Mouse (Mus musculus) cerebral cortex, adult 2 months (tissue): ENCODE measurements around the gene Pfn5.

Experiments
- WGBS: fragments of 180-500 bp; shearing (Covaris S2); methylation state at CpG from one replicate; pipeline ENCODE4 v1.1.7; 2018; 5-methylcytosine and 5-hydroxymethylcytosine counted together

Gene Pfn5

DNA sequence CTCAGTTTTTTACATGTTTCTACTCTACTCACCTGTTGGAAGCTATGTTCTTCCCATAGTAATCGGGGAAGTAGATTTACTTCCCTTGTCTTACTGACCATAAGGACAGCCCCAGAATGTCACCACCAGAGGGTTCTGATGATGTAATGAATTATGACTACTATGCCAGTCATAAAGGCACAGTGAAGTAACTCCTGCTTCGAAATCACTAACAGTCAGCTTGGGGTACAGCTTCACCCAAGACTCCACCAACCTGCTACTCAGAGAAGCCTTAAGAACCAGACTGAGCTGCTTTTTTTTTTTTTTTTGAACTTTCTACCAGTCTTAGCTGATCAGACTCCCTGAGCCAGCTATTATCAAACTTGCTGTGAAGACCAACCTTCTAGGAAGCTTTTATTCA is at the start of gene Pfn5, which contains the start of gene Asb12:
TSS of gene Pfn5 (plus strand) at position 218 of the 400 bp plus-strand sequence.
TSS of gene Asb12 (minus strand) at position 101 of the 400 bp plus-strand sequence.
- 95% methylated on average over 2 of the region's 2 CpGs for WGBS

DNA sequence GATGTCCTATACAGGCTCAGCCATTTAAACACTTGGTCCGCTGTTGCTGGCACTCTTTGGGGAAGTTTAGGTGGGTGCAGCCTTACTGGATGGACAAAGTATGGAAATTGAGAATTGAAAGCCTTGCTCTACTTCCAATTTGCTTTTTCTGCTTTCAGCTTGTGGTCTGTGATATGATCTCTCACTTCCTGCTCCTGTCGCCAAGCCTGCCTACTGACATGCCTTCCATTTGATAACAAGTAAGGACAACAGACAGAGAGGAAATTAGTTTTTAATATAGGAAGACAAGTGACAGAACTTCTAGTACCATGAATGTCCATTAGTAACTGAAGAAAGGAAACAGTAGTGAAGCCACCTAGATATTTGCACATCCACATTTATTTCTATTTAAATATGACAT is 32.7 kb upstream of the Pfn5 start:
- WGBS, result 80% methylated on average over 2 of the region's 2 CpGs

DNA sequence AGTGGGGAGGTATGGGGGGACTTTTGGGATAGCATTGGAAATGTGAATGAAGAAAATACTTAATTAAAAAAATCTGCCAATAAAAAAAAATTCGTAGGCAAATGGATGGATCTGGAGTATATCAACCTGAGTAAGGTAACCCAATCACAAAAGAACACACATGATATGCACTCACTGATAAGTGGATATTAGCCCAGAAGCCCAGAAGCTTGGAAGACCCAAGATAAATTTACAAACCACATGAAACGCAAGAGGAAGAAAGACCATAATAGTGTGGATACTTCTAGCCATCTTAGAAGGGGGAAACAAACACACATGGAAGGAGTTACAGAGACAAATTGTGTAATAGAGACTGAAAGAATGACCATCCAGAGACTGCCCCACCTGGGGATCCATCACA is 22.4 kb upstream of the Pfn5 start:
- 100% methylated on average over 2 of the region's 2 CpGs for WGBS

DNA sequence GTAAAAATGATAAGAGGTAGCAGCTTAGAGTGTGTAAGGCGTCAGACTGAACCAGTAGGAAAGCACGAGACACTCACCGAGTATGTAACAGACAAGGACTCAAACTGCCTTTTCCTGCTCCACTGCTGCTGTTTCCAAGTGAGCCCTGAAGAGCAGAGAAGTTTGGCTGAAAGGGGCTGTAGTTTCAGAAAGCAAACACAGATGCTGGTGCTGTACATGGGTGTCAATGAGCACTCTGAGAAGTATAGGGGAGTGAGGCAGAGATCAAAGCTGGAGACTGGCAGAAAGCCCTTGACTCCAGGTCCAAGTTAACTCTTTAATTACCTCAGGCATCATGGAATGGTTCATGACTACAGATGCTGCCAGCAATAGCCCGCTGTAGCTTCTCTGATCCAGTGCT is 3.6 kb upstream of the Pfn5 start:
- 81% methylated on average over 4 of the region's 4 CpGs for WGBS

DNA sequence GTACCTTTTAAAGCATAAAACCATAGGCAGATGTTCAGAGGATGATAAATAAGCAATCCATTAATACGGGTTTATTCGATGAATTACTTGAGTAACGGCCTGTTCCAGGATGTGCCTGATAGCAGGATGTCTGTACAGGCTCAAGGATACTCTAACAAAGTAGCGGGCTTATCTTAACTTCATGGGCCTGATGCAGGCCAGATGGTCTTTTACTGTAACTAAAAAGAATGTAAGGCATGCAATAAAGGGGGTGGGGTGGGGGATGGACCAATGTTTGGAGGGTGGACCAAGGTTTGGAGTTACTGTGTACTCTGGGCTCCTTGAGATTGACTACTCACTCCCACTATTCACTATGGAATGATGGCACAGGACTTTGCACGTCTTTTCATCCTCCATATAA is 42.7 kb downstream of the Pfn5 start:
- 91% methylated on average over 5 of the region's 5 CpGs for WGBS
